Mouse (Mus musculus): ENCODE results near the gene Gpr45.

The Gpr45 gene

DNA sequence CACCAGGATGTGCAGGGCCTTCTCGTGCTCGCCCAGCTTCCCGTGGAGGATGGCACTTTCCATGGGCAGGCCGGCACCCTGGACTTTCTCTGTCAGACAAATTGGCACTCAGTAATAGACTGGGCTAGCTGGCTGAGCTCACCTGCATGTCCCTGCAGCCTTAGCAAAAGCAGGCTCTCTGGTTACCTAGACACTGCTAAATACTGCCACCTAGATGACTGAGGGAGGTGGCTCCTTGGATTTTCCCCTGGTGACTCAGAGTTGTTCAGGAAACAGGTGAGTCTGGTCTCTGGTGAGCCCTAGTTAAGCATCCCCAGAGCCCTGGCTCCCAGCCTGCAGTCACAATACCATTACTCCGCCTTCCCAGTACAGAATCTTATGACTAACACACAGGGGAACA lies 99.2 kb downstream of the Gpr45 start:
- DNase-seq, result no peak

DNA sequence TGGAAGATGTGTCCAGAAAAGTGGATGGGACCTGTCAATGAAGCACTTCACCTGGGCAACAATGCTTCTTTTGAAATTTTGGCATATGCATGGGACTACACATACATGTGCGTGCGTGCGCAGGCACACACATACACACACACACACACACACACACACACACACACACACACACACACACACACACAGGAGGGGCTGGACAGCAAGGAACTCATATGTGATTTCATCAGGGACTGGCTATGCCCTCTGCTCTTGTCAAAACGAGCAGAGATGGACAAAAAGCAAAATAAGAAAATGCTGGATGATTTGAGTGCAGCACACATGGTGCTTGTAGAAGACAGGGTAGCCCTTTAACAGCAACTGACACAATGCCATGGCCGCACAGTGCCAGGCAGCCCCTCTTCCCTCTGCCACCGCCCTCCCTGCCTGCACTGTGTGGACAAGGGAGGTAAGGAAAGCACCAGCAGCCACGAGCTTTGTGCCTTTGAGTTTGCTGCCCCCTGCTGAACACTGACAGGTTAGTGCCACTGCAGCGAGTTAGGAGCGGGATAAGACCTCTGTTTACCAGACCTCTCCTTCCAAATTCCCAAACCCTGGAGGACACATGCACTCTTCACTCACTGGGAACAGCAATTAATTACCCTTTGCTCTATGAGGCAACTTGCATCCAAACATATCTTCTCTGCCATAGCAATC lies 113.1 kb downstream of the Gpr45 start:
- DNase-seq, result peak; percentile 34 to 48

DNA sequence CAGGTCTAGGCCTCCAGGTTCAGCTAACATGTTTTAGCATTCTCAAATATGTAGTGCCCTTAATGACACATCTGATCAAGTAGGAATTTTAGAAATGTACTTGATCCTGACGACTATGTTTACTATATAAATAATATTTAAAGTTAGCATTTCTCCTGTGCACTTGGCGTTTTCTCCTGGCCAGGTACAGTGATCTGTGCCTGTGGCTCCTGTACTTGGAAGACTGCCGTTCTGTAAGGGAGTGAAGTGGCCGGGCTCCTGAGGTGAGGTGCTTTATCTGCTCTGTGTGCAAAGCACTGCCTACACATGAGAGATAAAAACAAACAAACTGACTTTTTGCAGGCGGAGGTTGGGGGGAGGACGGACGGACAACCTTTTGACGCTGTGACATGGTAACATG lies 113.9 kb downstream of the Gpr45 start:
- no peak for DNase-seq

- DNase-seq, result no peak
Measured at GRCm38 (mm10) chr1:43067551-43067950, 114.9 kb downstream of the Gpr45 start.

DNA sequence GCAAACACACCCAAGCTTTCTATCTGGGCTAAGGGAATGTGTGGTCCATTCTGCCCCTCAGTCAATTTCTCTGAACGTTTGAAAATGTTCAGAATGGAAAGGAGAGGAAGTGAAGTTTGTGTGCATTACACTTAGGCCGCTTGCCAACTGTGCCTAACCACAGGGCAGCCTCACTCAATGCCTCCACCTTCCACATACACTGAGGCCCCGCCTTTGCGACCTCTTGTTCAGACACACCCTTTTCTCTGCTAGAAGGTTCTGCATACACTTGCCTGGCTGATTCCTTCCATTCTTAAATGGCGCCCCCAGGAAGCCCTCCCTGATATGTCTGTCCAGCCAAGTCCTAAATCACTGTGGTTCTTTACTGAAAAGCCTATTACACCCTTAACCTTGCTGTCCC lies 118.1 kb downstream of the Gpr45 start:
- no peak for DNase-seq

- DNase-seq, result no peak
Measured at GRCm38 (mm10) chr1:43072028-43072427, 119.4 kb downstream of the Gpr45 start.

- no peak for DNase-seq
Measured at GRCm38 (mm10) chr1:43072561-43072960, 119.9 kb downstream of the Gpr45 start.

DNA sequence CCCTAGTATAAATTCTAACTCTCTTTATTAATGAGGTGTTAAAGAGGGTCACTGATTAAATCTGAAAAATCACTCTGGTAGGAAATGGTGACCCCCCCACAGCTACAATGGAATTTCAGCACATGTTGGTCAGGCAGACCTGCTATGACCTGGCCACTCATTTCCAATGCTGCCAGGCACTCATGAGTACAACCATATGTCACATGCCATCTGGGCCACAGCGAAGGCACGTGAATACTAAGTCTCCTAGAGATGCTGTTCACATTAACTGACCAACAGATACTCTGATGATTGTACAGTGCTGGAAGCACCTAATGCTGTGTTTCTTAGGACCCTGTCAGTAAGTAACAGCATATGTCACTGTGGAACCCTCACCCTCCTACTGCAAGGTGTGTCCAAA lies 122.1 kb downstream of the Gpr45 start:
- DNase-seq, result no peak

DNA sequence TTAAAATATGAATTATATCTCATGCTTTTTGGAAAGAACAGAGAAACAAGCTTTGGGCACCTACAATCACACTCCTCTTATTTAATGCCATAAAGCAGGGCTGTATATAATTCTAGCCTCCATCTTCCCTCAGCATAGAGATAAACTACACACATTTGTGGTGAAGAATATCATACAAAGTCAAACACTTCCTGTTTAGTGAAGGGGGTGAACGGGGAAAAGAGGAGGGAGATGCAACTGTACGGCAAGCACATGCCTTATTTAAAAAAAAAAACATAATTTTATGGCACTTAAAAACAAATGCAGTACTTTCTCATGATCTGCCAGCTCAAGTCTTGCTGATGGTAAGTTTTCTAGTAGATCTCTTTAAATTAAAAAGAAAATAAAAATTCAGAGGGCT lies 125.5 kb downstream of the Gpr45 start:
- DNase-seq, result no peak

DNA sequence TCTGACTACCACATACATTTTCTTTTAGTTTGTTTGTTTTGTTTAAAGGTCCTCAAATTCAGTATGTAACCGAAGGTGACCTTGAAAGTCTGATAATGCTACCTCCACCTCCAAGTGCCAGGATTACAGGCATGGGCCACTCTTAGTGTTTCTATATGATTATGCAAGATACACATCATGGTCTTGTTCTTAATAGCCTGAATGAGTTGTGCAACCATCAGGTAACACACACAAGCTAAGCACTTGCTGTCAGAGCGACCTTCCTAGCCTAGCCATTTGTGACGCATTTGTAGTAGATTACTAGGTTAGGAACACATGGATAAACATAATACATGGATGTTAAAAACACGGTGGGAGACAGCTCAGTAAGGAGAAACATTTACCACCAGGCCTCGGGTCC lies 130.3 kb downstream of the Gpr45 start:
- DNase-seq, result no peak

Data from thymus, postnatal 36 days (tissue).